Mouse (Mus musculus) liver, embryonic 14.5 days (tissue): Measurements from ENCODE around the gene Rtn4. TPM values are rescaled to one million over a fixed set of nuclear protein-coding genes. Genes with fewer than 3 reads are reported as not detected.

Experiments used
- ATAC-seq: fragments of 200-750 bp; cut with Nextera tagmentation; 2 replicates; pipeline ENCODE4 v1.8.0; 2017; ENCODE audit warnings: moderate number of reproducible peaks, mild to moderate bottlenecking, moderate library complexity; ENCODE audit not compliant: insufficient read depth
- DNase-seq, 3 experiments: peaks; one replicate each; pipeline ENCODE4 v3.0.0-alpha.2; 2012 to 2013; ENCODE audit warnings: low read depth in 3 of 3, low spot score in 3 of 3
- H3K27ac ChIP-seq: fragments of 300-500 bp; sonication (generic); 2 replicates; pipeline ENCODE4 v1.5.1; 2014; ENCODE audit warnings: moderate library complexity, mild to moderate bottlenecking, control low read depth, inconsistent platforms
- H3K27me3 ChIP-seq: fragments of 300-500 bp; sonication (generic); 2 replicates; pipeline ENCODE4 v1.6.1; 2014; ENCODE audit warnings: mild to moderate bottlenecking, low read length, moderate library complexity; ENCODE audit not compliant: control insufficient read depth, insufficient read depth
- H3K36me3 ChIP-seq: fragments of 300-500 bp; sonication (generic); replicated peaks from 2 replicates; pipeline ENCODE4 v1.6.1; 2014; ENCODE audit warnings: low read depth; ENCODE audit not compliant: control insufficient read depth, insufficient read depth
- H3K4me1 ChIP-seq, 2 experiments: fragments of 200-500 bp in 1 of 2; fragments of 300-500 bp in 1 of 2; sonication (generic) in 1 of 2; replicated peaks; 2 replicates each; pipeline ENCODE4 v1.6.1; 2012 to 2014; ENCODE audit warnings: antibody characterized with exemption in 1 of 2, inconsistent platforms in 1 of 2, low read length in 1 of 2; ENCODE audit not compliant: control insufficient read depth in 2 of 2, insufficient read depth in 2 of 2
- H3K4me2 ChIP-seq: fragments of 300-500 bp; sonication (generic); 2 replicates; pipeline ENCODE4 v1.6.1; 2014; ENCODE audit warnings: low read depth, mild to moderate bottlenecking, control low read depth, moderate library complexity
- H3K4me3 ChIP-seq, 2 experiments: fragments of 200-500 bp in 1 of 2; fragments of 300-500 bp in 1 of 2; sonication (generic) in 1 of 2; 2 replicates each; pipeline ENCODE4 v1.5.1; 2012 to 2014; ENCODE audit warnings: low read depth in 2 of 2, low read length in 2 of 2, mild to moderate bottlenecking in 2 of 2, control low read depth in 1 of 2, inconsistent platforms in 1 of 2, moderate library complexity in 1 of 2; ENCODE audit not compliant: insufficient read depth in 1 of 2
- H3K9ac ChIP-seq: fragments of 300-500 bp; sonication (generic); replicated peaks from 2 replicates; pipeline ENCODE4 v1.6.1; 2014; ENCODE audit warnings: mild to moderate bottlenecking, control low read depth, moderate library complexity
- H3K9me3 ChIP-seq: fragments of 300-500 bp; sonication (generic); 2 replicates; pipeline ENCODE4 v1.6.1; 2016; ENCODE audit warnings: low read length, mixed read lengths; ENCODE audit not compliant: control insufficient read depth
- CTCF ChIP-seq: IDR thresholded peaks from 2 replicates; pipeline ENCODE4 v1.5.1; 2016; ENCODE audit warnings: antibody characterized with exemption, low read depth, control low read depth
- EP300 ChIP-seq: IDR thresholded peaks from 2 replicates; pipeline ENCODE4 v1.6.1; 2016; ENCODE audit warnings: antibody characterized with exemption, low read depth
- WGBS: fragments of 180-500 bp; shearing (Covaris S2); extraction: QIAGEN DNeasy Blood & Tissue Kit; methylation state at CpG from one replicate; pipeline ENCODE4 v1.1.7; 2014; ENCODE audit not compliant: insufficient replicate concordance; 5-methylcytosine and 5-hydroxymethylcytosine counted together
- polyA plus RNA-seq, 2 experiments: library from polyadenylated mRNA; depleted of rRNA in 1 of 2; stranded (reverse) in 1 of 2; unstranded in 1 of 2; fragments of >200 nt; fragmentation: Nextera tagmentation in 1 of 2; extraction: Ambion mirVana in 1 of 2; gene quantifications; 2 replicates each; pipeline versions ENCODE4 v1.2.1 to v1.2.3; 2012 to 2014

The Rtn4 gene
- polyA plus RNA-seq, 2 experiments = 10.2 to 21.4 TPM

GRCm38 (mm10) chr11:29768523-29768922, 75.8 kb downstream of the Rtn4 start:
- DNase-seq = no peak
- H3K4me3 ChIP-seq = no peak overlapping the region
- H3K9me3 ChIP-seq = no peaks in the 10 kb centered on the region
- no peak overlapping the region for H3K27ac ChIP-seq
- no peaks in the 10 kb centered on the region for H3K36me3 ChIP-seq
- no peak for TF ChIP-seq CTCF
- no peak for TF ChIP-seq EP300
- no peak overlapping the region for H3K4me2 ChIP-seq
- H3K27me3 ChIP-seq = no peaks in the 10 kb centered on the region
- ATAC-seq = no peak
- H3K4me1 ChIP-seq = no peaks in the 10 kb centered on the region
- H3K9ac ChIP-seq = no peak overlapping the region

- Histone ChIP-seq H3K9ac (no peak overlapping the region), H3K4me1 (no peaks in the 10 kb centered on the region; a peak in 1 of 4 replicates), H3K4me3 (no peak overlapping the region), H3K27me3 (no peaks in the 10 kb centered on the region), H3K27ac (no peak overlapping the region), H3K9me3 (no peaks in the 10 kb centered on the region), H3K4me2 (no peak overlapping the region), H3K36me3 (no peaks in the 10 kb centered on the region)
- DNase-seq = no peak
- ATAC-seq = no peak
- 62% methylated on average over 3 of the region's 3 CpGs for WGBS
- no peak for TF ChIP-seq EP300
- no peak for TF ChIP-seq CTCF
Measured at GRCm38 (mm10) chr11:29770666-29771400, 78.1 kb downstream of the Rtn4 start.

GRCm38 (mm10) chr11:29772279-29772678, 79.5 kb downstream of the Rtn4 start:
- no peak overlapping the region for H3K4me3 ChIP-seq
- H3K4me2 ChIP-seq = no peak overlapping the region
- no peak for DNase-seq
- no peak overlapping the region for H3K27ac ChIP-seq
- no peaks in the 10 kb centered on the region for H3K27me3 ChIP-seq
- H3K36me3 ChIP-seq = no peaks in the 10 kb centered on the region
- no peak overlapping the region for H3K9ac ChIP-seq
- TF ChIP-seq EP300 (no peak), CTCF (no peak)
- 56% methylated on average over 1 of the region's 1 CpGs for WGBS
- H3K9me3 ChIP-seq = no peaks in the 10 kb centered on the region
- ATAC-seq = no peak
- H3K4me1 ChIP-seq = no peaks in the 10 kb centered on the region; a peak in 1 of 4 replicates

- Histone ChIP-seq H3K36me3 (no peaks in the 10 kb centered on the region), H3K4me2 (no peak overlapping the region), H3K27me3 (no peaks in the 10 kb centered on the region), H3K27ac (no peak overlapping the region), H3K4me1 (no peaks in the 10 kb centered on the region; a peak in 1 of 4 replicates), H3K9ac (no peak overlapping the region), H3K9me3 (no peaks in the 10 kb centered on the region), H3K4me3 (no peak overlapping the region)
- no peak for TF ChIP-seq CTCF
- no peak for TF ChIP-seq EP300
- 33% methylated on average over 2 of the region's 2 CpGs for WGBS
- DNase-seq (no peak), ATAC-seq (no peak)
Measured at GRCm38 (mm10) chr11:29774296-29774695, 81.5 kb downstream of the Rtn4 start.

- Histone ChIP-seq H3K4me3 (no peak overlapping the region), H3K4me1 (no peaks in the 10 kb centered on the region; a peak in 1 of 4 replicates), H3K9me3 (no peaks in the 10 kb centered on the region), H3K36me3 (no peaks in the 10 kb centered on the region), H3K27ac (no peak overlapping the region), H3K9ac (no peak overlapping the region), H3K27me3 (no peaks in the 10 kb centered on the region), H3K4me2 (no peak overlapping the region)
- WGBS = 41% methylated on average over 2 of the region's 2 CpGs
- DNase-seq (no peak), ATAC-seq (no peak)
- TF ChIP-seq EP300 (no peak), CTCF (no peak)
Measured at GRCm38 (mm10) chr11:29774760-29775159, 82.0 kb downstream of the Rtn4 start.
